Mouse (Mus musculus): ENCODE measurements around the gene Krt4. TPM values are rescaled to one million over a fixed set of nuclear protein-coding genes. Genes with fewer than 3 reads are reported as not detected.

Krt4 gene
- polyA plus RNA-seq, 1 experiment from 2014 or later = 0.07 TPM

DNA sequence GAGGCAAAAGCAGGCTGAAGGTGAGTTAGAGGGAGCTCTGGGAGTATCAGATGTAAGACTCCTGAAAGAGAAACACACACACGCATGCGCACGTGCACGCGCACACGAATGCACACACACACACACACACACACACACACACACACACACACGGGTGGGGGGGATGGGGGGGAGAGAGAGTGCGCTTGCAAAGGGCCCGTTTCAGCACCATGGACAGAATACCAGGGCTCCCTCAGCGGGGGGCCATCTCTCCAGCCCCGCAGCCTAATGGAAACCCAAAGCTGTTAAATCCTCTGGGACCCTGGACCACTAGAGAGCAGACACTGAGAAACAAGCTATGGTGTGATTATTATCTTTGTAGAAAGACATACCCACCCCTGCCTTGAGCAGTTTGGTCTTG lies 44.8 kb downstream of the Krt4 start:
- WGBS = 11% methylated on average over 6 of the region's 11 CpGs
- Histone ChIP-seq H3K9ac (no peak overlapping the region), H3K4me2 (no peak overlapping the region), H3K36me3 (no peaks in the 10 kb centered on the region), H3K4me1 (0 out of 2 replicates have a peak, but pooled peaks cover 5% of the 10 kb centered on the region), H3K9me3 (no peaks in the 10 kb centered on the region), H3K4me3 (no peak overlapping the region), H3K27me3 (replicated peaks) (peaks cover 75% of the 10 kb centered on the region), H3K27ac (replicated peaks) (no peak overlapping the region)
- no peak for ATAC-seq (ENCODE audit: extremely low read depth, insufficient number of reproducible peaks, low FRiP score, low TSS enrichment)

DNA sequence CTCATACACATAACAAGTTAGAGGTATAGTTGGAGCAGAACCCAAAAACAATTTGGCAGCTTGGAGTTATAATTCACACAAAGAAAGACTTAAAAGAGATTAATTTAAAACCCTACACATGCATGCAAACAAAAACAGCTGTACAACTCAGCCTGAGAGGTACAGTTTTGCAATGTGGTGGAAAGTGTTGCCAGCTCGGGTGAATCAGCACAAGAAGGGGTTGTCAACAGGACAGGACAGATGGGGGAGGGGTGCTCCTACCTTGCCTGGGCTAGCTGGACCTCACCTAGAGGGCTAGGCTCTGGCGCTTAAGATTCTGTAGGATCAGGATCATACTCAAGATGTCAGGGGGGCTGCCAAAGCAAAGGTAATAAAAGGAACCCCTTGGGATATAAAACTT lies 46.5 kb downstream of the Krt4 start:
- WGBS = 51% methylated on average over 2 of the region's 2 CpGs
- 0 out of 2 replicates have a peak, but pooled peaks cover 5% of the 10 kb centered on the region for H3K4me1 ChIP-seq
- H3K4me3 ChIP-seq = no peak overlapping the region
- no peak overlapping the region for H3K27ac ChIP-seq (replicated peaks)
- no peak overlapping the region for H3K4me2 ChIP-seq
- ATAC-seq (ENCODE audit: extremely low read depth, insufficient number of reproducible peaks, low FRiP score, low TSS enrichment) = no peak
- no peak overlapping the region for H3K9ac ChIP-seq
- H3K36me3 ChIP-seq = no peaks in the 10 kb centered on the region
- peaks cover 63% of the 10 kb centered on the region for H3K27me3 ChIP-seq (replicated peaks)
- H3K9me3 ChIP-seq = no peaks in the 10 kb centered on the region

GRCm38 (mm10) chr15:101874383-101874782 lies 50.2 kb downstream of the Krt4 start:
- no peak overlapping the region for H3K4me2 ChIP-seq
- WGBS = 62% methylated on average over 1 of the region's 1 CpGs
- ATAC-seq (ENCODE audit: extremely low read depth, insufficient number of reproducible peaks, low FRiP score, low TSS enrichment) = no peak
- no peak overlapping the region for H3K4me3 ChIP-seq
- peaks cover 57% of the 10 kb centered on the region for H3K27me3 ChIP-seq (replicated peaks)
- H3K36me3 ChIP-seq = no peaks in the 10 kb centered on the region
- no peak overlapping the region for H3K9ac ChIP-seq
- H3K27ac ChIP-seq (replicated peaks) = no peak overlapping the region
- H3K4me1 ChIP-seq = 0 out of 2 replicates have a peak, but pooled peaks cover 5% of the 10 kb centered on the region
- H3K9me3 ChIP-seq = no peaks in the 10 kb centered on the region

GRCm38 (mm10) chr15:101873231-101873630 lies 51.3 kb downstream of the Krt4 start:
- Histone ChIP-seq H3K27ac (replicated peaks) (no peak overlapping the region), H3K27me3 (replicated peaks) (peaks cover 62% of the 10 kb centered on the region), H3K4me3 (no peak overlapping the region), H3K9ac (no peak overlapping the region), H3K36me3 (no peaks in the 10 kb centered on the region), H3K4me2 (no peak overlapping the region), H3K4me1 (0 out of 2 replicates have a peak, but pooled peaks cover 5% of the 10 kb centered on the region), H3K9me3 (no peaks in the 10 kb centered on the region)
- no peak for ATAC-seq (ENCODE audit: extremely low read depth, insufficient number of reproducible peaks, low FRiP score, low TSS enrichment)
- 74% methylated on average over 4 of the region's 4 CpGs for WGBS

GRCm38 (mm10) chr15:101869431-101869830 lies 55.1 kb downstream of the Krt4 start, which contains the start of gene Krt77:
TSS of gene Krt77 (minus strand) at chr15:101869705.
- WGBS = 29% methylated on average over 6 of the region's 6 CpGs
- no peak for ATAC-seq (ENCODE audit: extremely low read depth, insufficient number of reproducible peaks, low FRiP score, low TSS enrichment)

More at GRCm38 (mm10) chr15:101869431-101869830, 55.1 kb downstream of the Krt4 start, which contains the start of gene Krt77:
- Histone ChIP-seq H3K27me3 (replicated peaks) (peaks cover 71% of the 10 kb centered on the region), H3K9me3 (no peaks in the 10 kb centered on the region), H3K27ac (replicated peaks) (no peak within 1 kb of the TSS), H3K4me2 (no peak within 1 kb of the TSS), H3K36me3 (no peaks in the 10 kb centered on the region), H3K4me1 (no peaks in the 10 kb centered on the region), H3K4me3 (no peak within 1 kb of the TSS), H3K9ac (no peak within 1 kb of the TSS)

Small RNAs within 50 kb of the gene (microRNA-seq; reads per million reads assigned to microRNA genes)
- not detected for gene Gm44356

Other genes with a start within 250 kb of the Krt4 start
- gene Krt6b, start 244.4 kb downstream of the Krt4 start, polyA plus RNA-seq (2015; fragmentation: Nextera tagmentation; extraction: Ambion mirVana) = not detected in 2 replicates
- not detected in 2 replicates for gene Krt6a, start 230.4 kb downstream of the Krt4 start, polyA plus RNA-seq (2015; fragmentation: Nextera tagmentation; extraction: Ambion mirVana)
- 0.59 and 3.6 TPM in 2 replicates for gene Krt5, start 211.8 kb downstream of the Krt4 start, polyA plus RNA-seq (2015; fragmentation: Nextera tagmentation; extraction: Ambion mirVana)
- not detected in 2 replicates for gene Krt71, start 181.6 kb downstream of the Krt4 start, polyA plus RNA-seq (2015; fragmentation: Nextera tagmentation; extraction: Ambion mirVana)
- gene Krt72, start 138.3 kb downstream of the Krt4 start, polyA plus RNA-seq (2015; fragmentation: Nextera tagmentation; extraction: Ambion mirVana) = not detected in 2 replicates
- gene Krt73, start 122.4 kb downstream of the Krt4 start, polyA plus RNA-seq (2015; fragmentation: Nextera tagmentation; extraction: Ambion mirVana) = not detected in 2 replicates
- not detected in 2 replicates for gene Krt2, start 106.6 kb downstream of the Krt4 start, polyA plus RNA-seq (2015; fragmentation: Nextera tagmentation; extraction: Ambion mirVana)
- 0.28 and 0.41 TPM in 2 replicates for gene Krt1, start 73.9 kb downstream of the Krt4 start, polyA plus RNA-seq (2015; fragmentation: Nextera tagmentation; extraction: Ambion mirVana)
- not detected in 2 replicates for gene Krt77, start 55.0 kb downstream of the Krt4 start, polyA plus RNA-seq (2015; fragmentation: Nextera tagmentation; extraction: Ambion mirVana)
- gene Krt76, start 31.8 kb downstream of the Krt4 start, polyA plus RNA-seq (2015; fragmentation: Nextera tagmentation; extraction: Ambion mirVana) = not detected in 2 replicates
- gene Krt79, start 15.6 kb upstream of the Krt4 start, polyA plus RNA-seq (2015; fragmentation: Nextera tagmentation; extraction: Ambion mirVana) = 0.45 and 0.56 TPM in 2 replicates
- not detected in 2 replicates for gene Krt78, start 29.6 kb upstream of the Krt4 start, polyA plus RNA-seq (2015; fragmentation: Nextera tagmentation; extraction: Ambion mirVana)
- 21.7 and 24.9 TPM in 2 replicates for gene Krt8, start 79.7 kb upstream of the Krt4 start, polyA plus RNA-seq (2015; fragmentation: Nextera tagmentation; extraction: Ambion mirVana)
- 34.6 and 36.0 TPM in 2 replicates for gene Krt18, start 103.4 kb upstream of the Krt4 start, polyA plus RNA-seq (2015; fragmentation: Nextera tagmentation; extraction: Ambion mirVana)
- 65.7 and 72.3 TPM in 2 replicates for gene Eif4b, start 149.0 kb upstream of the Krt4 start, polyA plus RNA-seq (2015; fragmentation: Nextera tagmentation; extraction: Ambion mirVana)
- 26.3 and 32.5 TPM in 2 replicates for gene Tns2, start 175.7 kb upstream of the Krt4 start, polyA plus RNA-seq (2015; fragmentation: Nextera tagmentation; extraction: Ambion mirVana)
- 19.5 and 20.0 TPM in 2 replicates for gene Spryd3, start 211.5 kb upstream of the Krt4 start, polyA plus RNA-seq (2015; fragmentation: Nextera tagmentation; extraction: Ambion mirVana)
- gene Igfbp6, start 219.6 kb upstream of the Krt4 start, polyA plus RNA-seq (2015; fragmentation: Nextera tagmentation; extraction: Ambion mirVana) = 3.5 and 3.7 TPM in 2 replicates
- 0.53 and 1.5 TPM in 2 replicates for gene Soat2, start 225.8 kb upstream of the Krt4 start, polyA plus RNA-seq (2015; fragmentation: Nextera tagmentation; extraction: Ambion mirVana)

All from heart, embryonic 13.5 days (tissue).